Mouse (Mus musculus): ENCODE results near the gene Psmb10. TPM values are rescaled to one million over a fixed set of nuclear protein-coding genes. Genes with fewer than 3 reads are reported as not detected.

Psmb10 gene
- total RNA-seq, 4 experiments from 2014 or later, result 66.8 to 110 (median 68.4) TPM

Small RNA genes within 50 kb of the gene (microRNA-seq; reads per million reads assigned to microRNA genes)
- 0 to 0.53 reads per million in 2 experiments for gene Mir7074

Other genes starting within 250 kb of the Psmb10 start
- gene Acd, start 237.3 kb downstream of the Psmb10 start, total RNA-seq (2022), result 10 to 100 TPM; 22.3 to 37.1 (median 29.5) TPM
- gene Pard6a, start 237.3 kb downstream of the Psmb10 start, total RNA-seq (2022), result 10 to 100 TPM; 10.7 to 14.2 (median 12.8) TPM
- not detected for gene 4933405L10Rik, start 230.8 kb downstream of the Psmb10 start, total RNA-seq (2022)
- 1 to 10 TPM; 4.6 to 8.1 (median 5.8) TPM for gene Enkd1, start 230.2 kb downstream of the Psmb10 start, total RNA-seq (2022)
- gene Gfod2, start 179.8 kb downstream of the Psmb10 start, total RNA-seq (2022), result 10 to 100 TPM in 2 of 4 experiments, 1 to 10 TPM in 2; 8.9 to 10.9 (median 10.0) TPM
- gene Ranbp10, start 111.1 kb downstream of the Psmb10 start, total RNA-seq (2022), result 10 to 100 TPM; 25.7 to 30.1 (median 27.3) TPM
- gene Tsnaxip1, start 110.7 kb downstream of the Psmb10 start, total RNA-seq (2022), result not detected
- gene Cenpt, start 85.2 kb downstream of the Psmb10 start, total RNA-seq (2022), result 1 to 10 TPM; 6.2 to 9.7 (median 7.3) TPM
- gene Thap11, start 83.3 kb downstream of the Psmb10 start, total RNA-seq (2022), result 10 to 100 TPM; 38.2 to 45.1 (median 43.6) TPM
- 10 to 100 TPM; 28.5 to 37.2 (median 29.0) TPM for gene Nutf2, start 77.9 kb downstream of the Psmb10 start, total RNA-seq (2022)
- 10 to 100 TPM; 34.1 to 61.1 (median 46.6) TPM for gene Edc4, start 57.6 kb downstream of the Psmb10 start, total RNA-seq (2022)
- 1 to 10 TPM in 3 of 4 experiments, under 1 TPM in 1; 0.75 to 2.3 (median 1.7) TPM for gene Nrn1l, start 44.9 kb downstream of the Psmb10 start, total RNA-seq (2022)
- gene Pskh1, start 38.0 kb downstream of the Psmb10 start, total RNA-seq (2022), result 10 to 100 TPM; 34.1 to 36.1 (median 34.9) TPM
- gene Ctrl, start 4.6 kb downstream of the Psmb10 start, total RNA-seq (2022), result 1 to 10 TPM in 1 of 4 experiments, under 1 TPM in 2, not detected in 1; 0.78 to 1.8 (median 0.86) TPM
- 1 to 10 TPM; 1.1 to 3.1 (median 2.2) TPM for gene Lcat, start 4.9 kb upstream of the Psmb10 start, total RNA-seq (2022)
- 10 to 100 TPM; 46.2 to 86.2 (median 68.3) TPM for gene Slc12a4, start 27.7 kb upstream of the Psmb10 start, total RNA-seq (2022)
- not detected for gene Dpep3, start 41.0 kb upstream of the Psmb10 start, total RNA-seq (2022)
- 10 to 100 TPM; 16.1 to 26.6 (median 22.3) TPM for gene Dus2, start 52.9 kb upstream of the Psmb10 start, total RNA-seq (2022)
- not detected for gene Dpep2nb, start 67.5 kb upstream of the Psmb10 start, total RNA-seq (2022)
- 10 to 100 TPM; 17.3 to 19.0 (median 17.9) TPM for gene Ddx28, start 73.4 kb upstream of the Psmb10 start, total RNA-seq (2022)
- gene Nfatc3, start 120.4 kb upstream of the Psmb10 start, total RNA-seq (2022), result 10 to 100 TPM; 42.3 to 54.0 (median 43.6) TPM
- gene Esrp2, start 198.5 kb upstream of the Psmb10 start, total RNA-seq (2022), result 1 to 10 TPM; 2.7 to 5.6 (median 4.7) TPM
- 10 to 100 TPM; 31.7 to 39.8 (median 35.4) TPM for gene Pla2g15, start 212.0 kb upstream of the Psmb10 start, total RNA-seq (2022)
- gene Slc7a6, start 230.4 kb upstream of the Psmb10 start, total RNA-seq (2022), result 10 to 100 TPM; 16.9 to 22.5 (median 21.0) TPM